Mouse (Mus musculus) ZHBTc4 (cell line): ENCODE measurements around the gene AI182371.

Experiments used
- DNase-seq: peaks from one replicate; pipeline ENCODE4 v3.0.0-alpha.2; 2011; ENCODE audit warnings: low read depth, low spot score

AI182371 gene

GRCm38 (mm10) chr2:35101443-35101842 lies at the start of gene AI182371:
AI182371 (minus strand) TSS chr2:35101543.
- DNase-seq: no peak

- no peak for DNase-seq
Observed at GRCm38 (mm10) chr2:35148806-35149205, 47.5 kb upstream of the AI182371 start.

GRCm38 (mm10) chr2:35141673-35142072 lies 40.3 kb upstream of the AI182371 start:
- DNase-seq: no peak

GRCm38 (mm10) chr2:35138576-35138975 lies 37.2 kb upstream of the AI182371 start:
- DNase-seq: no peak

GRCm38 (mm10) chr2:35133891-35134290 lies 32.5 kb upstream of the AI182371 start:
- no peak for DNase-seq

- DNase-seq: no peak
Observed at GRCm38 (mm10) chr2:35132662-35133055, 31.3 kb upstream of the AI182371 start.

GRCm38 (mm10) chr2:35131991-35132661 lies 30.8 kb upstream of the AI182371 start:
- peak; percentile 97 for DNase-seq

- no peak for DNase-seq
Observed at GRCm38 (mm10) chr2:35131491-35131890, 30.1 kb upstream of the AI182371 start.

- peak; percentile 32 for DNase-seq
Observed at GRCm38 (mm10) chr2:35124716-35125115, 23.4 kb upstream of the AI182371 start.

GRCm38 (mm10) chr2:35110521-35110920 lies 9.2 kb upstream of the AI182371 start:
- DNase-seq: no peak

GRCm38 (mm10) chr2:35109924-35110304 lies 8.6 kb upstream of the AI182371 start:
- DNase-seq: no peak

- DNase-seq: peak; percentile 94
Observed at GRCm38 (mm10) chr2:35109141-35109923, 8.0 kb upstream of the AI182371 start, which contains the start of gene Cntrl. Cntrl (plus strand) TSS chr2:35109492.

- peak; percentile 62 for DNase-seq
Observed at GRCm38 (mm10) chr2:35108712-35109111, 7.4 kb upstream of the AI182371 start.

- DNase-seq: peak; percentile 77
Observed at GRCm38 (mm10) chr2:35107984-35108635, 6.8 kb upstream of the AI182371 start.

- no peak for DNase-seq
Observed at GRCm38 (mm10) chr2:35104843-35105242, 3.5 kb upstream of the AI182371 start.

- no peak for DNase-seq
Observed at GRCm38 (mm10) chr2:35103558-35103957, 2.2 kb upstream of the AI182371 start.

GRCm38 (mm10) chr2:35102777-35103176 lies 1.4 kb upstream of the AI182371 start:
- no peak for DNase-seq

GRCm38 (mm10) chr2:35100529-35100928 lies 814 bp downstream of the AI182371 start:
- no peak for DNase-seq

GRCm38 (mm10) chr2:35087418-35087817 lies 13.9 kb downstream of the AI182371 start:
- DNase-seq: no peak

GRCm38 (mm10) chr2:35079166-35079565 lies 22.2 kb downstream of the AI182371 start:
- no peak for DNase-seq

GRCm38 (mm10) chr2:35074328-35074727 lies 27.0 kb downstream of the AI182371 start:
- no peak for DNase-seq

GRCm38 (mm10) chr2:35072547-35072946 lies 28.8 kb downstream of the AI182371 start:
- DNase-seq: no peak
